Mouse (Mus musculus): Measurements from ENCODE around the gene Pecr. TPM values are rescaled to one million over a fixed set of nuclear protein-coding genes. Genes with fewer than 3 reads are reported as not detected.

The Pecr gene
- polyA plus RNA-seq, 1 experiment from 2014 or later: 15.0 TPM

- Histone ChIP-seq H3K9me3 (no peaks in the 10 kb centered on the region), H3K4me2 (peak overlapping the region; percentile 98), H3K9ac (peak overlapping the region; percentile 72), H3K36me3 (replicated peaks) (no peaks in the 10 kb centered on the region), H3K27me3 (peaks cover 7% of the 10 kb centered on the region), H3K4me1 (peaks cover 9% of the 10 kb centered on the region; the same call in 1 of the 2 replicates), H3K4me3 (replicated peaks) (peak overlapping the region; percentile 76), H3K27ac (no peak overlapping the region)
- WGBS: 25% methylated on average over 17 of the region's 17 CpGs
- no peak for ATAC-seq (ENCODE audit: low FRiP score)
Observed at GRCm38 (mm10) chr1:72210803-72211679, 73.1 kb downstream of the Pecr start.

Other genes starting within 250 kb of the Pecr start
- 2.0 and 3.0 TPM in 2 replicates for gene Mreg, start 72.0 kb downstream of the Pecr start, polyA plus RNA-seq (2016; fragmentation: Nextera tagmentation; extraction: Ambion mirVana)
- 20.4 and 21.0 TPM in 2 replicates for gene Tmem169, start 55 bp upstream of the Pecr start, polyA plus RNA-seq (2016; fragmentation: Nextera tagmentation; extraction: Ambion mirVana)
- gene Xrcc5, start 23.1 kb upstream of the Pecr start, polyA plus RNA-seq (2016; fragmentation: Nextera tagmentation; extraction: Ambion mirVana): 45.0 and 45.2 TPM in 2 replicates